Comparison of ENCODE assay signal across 26 mouse cellular contexts in the genomic region with DNA sequence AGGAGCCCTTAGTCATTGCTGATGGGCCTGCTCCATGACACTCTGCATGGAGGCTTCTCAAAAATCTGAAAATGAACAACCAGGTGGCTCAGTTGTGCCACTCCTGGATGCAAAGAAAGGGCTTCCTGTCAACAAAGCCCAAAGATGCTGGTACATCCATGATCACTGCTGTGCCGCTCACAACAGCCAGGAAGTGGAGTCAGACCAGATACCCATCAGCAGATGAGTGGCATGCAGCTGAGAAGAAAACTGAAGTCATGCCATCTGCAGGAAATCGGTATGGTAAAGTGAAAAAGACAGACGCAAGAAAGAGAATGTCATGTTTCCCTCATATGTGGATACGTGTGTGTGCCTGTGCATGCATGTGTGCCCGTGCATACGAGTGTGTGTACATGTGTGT. TPM values are rescaled to one million over a fixed set of nuclear protein-coding genes. Genes with fewer than 3 reads are reported as not detected.
A peak's percentile ranks its signal among the peaks of the same experiment; 100 is the strongest.
DNase-seq lines count a peak whose midpoint lies in the region; ATAC-seq lines count a peak whose summit lies in the region.
"Had no signal": no experiment of that assay in that cellular context is flagged by ENCODE, and none has a peak within 500 bp of the region (broad histone marks: within the 10 kb centered on the region; RNA-seq: fewer than 3 reads in every experiment).

No protein-coding gene starts in this region.

- WGBS in forebrain, embryonic 10.5 days, result 93% methylated on average over 6 of the region's 6 CpGs
- WGBS in forebrain, embryonic 15.5 days, result 94% methylated on average over 6 of the region's 6 CpGs
- WGBS in hindbrain, embryonic 14.5 days, result 93% methylated on average over 6 of the region's 6 CpGs

- ATAC-seq in forebrain, embryonic 15.5 days (replicated peaks), result no peak
- no peak for ATAC-seq in hindbrain, embryonic 14.5 days (ENCODE audit: low FRiP score)
- ATAC-seq: activated CD4-positive, CD25-positive, alpha-beta regulatory T cell, adult 4 months; intestine, embryonic 15.5 days had no signal

- DNase-seq in forebrain, embryonic 10.5 days (ENCODE audit: extremely low spot score, low spot score), result no peak
- DNase-seq in naive thymus-derived CD4-positive, alpha-beta T cell, adult 2 months (ENCODE audit: low read depth), result peak; percentile 17
- peak; percentile 50 to 52 for DNase-seq in thymus, postnatal 10 days (ENCODE audit: low spot score in 2 of 2)
- DNase-seq in thymus, postnatal 36 days, result peak; percentile 31 to 55
- DNase-seq in adrenal gland, adult 2 months, result no peak
- no peak for DNase-seq in hindbrain, embryonic 14.5 days (ENCODE audit: low spot score)
- DNase-seq in retina, postnatal 1 day, result no peak
- DNase-seq: adrenal gland, postnatal 10 days; adrenal gland, postnatal 36 days; B cell, adult 2 months; cerebellum, adult 18-20 months; cerebellum, adult 9-10 months; cerebellum, postnatal 14 days; gastrocnemius, postnatal 25 days; heart, adult 18-20 months; heart, postnatal 10 days; heart, postnatal 4 days had no signal

- H3K4me1 ChIP-seq in forebrain, embryonic 10.5 days, result peaks cover 34% of the 10 kb centered on the region
- H3K4me1 ChIP-seq in forebrain, embryonic 15.5 days, result peaks cover 18% of the 10 kb centered on the region
- H3K4me1 ChIP-seq in hindbrain, embryonic 14.5 days (replicated peaks; ENCODE audit: control insufficient read depth, insufficient read depth, low read length), result peaks cover 15% of the 10 kb centered on the region
- H3K4me1 ChIP-seq: heart, embryonic 15.5 days; intestine, embryonic 15.5 days had no signal

- H3K36me3 ChIP-seq in forebrain, embryonic 10.5 days (replicated peaks), result no peaks in the 10 kb centered on the region
- H3K36me3 ChIP-seq in forebrain, embryonic 15.5 days, result no peaks in the 10 kb centered on the region
- no peaks in the 10 kb centered on the region for H3K36me3 ChIP-seq in hindbrain, embryonic 14.5 days (replicated peaks; ENCODE audit: control insufficient read depth, insufficient read depth)
- H3K36me3 ChIP-seq: embryonic facial prominence, embryonic 12.5 days; embryonic facial prominence, embryonic 15.5 days; forebrain, embryonic 12.5 days; heart, embryonic 12.5 days; heart, embryonic 15.5 days; hindbrain, embryonic 15.5 days; intestine, embryonic 15.5 days had no signal

- no peak overlapping the region for H3K4me2 ChIP-seq in forebrain, embryonic 15.5 days (replicated peaks)
- H3K4me2 ChIP-seq in hindbrain, embryonic 14.5 days (replicated peaks), result no peak overlapping the region
- H3K4me2 ChIP-seq: embryonic facial prominence, embryonic 12.5 days; embryonic facial prominence, embryonic 15.5 days; forebrain, embryonic 12.5 days; heart, embryonic 12.5 days; heart, embryonic 15.5 days; hindbrain, embryonic 15.5 days; intestine, embryonic 15.5 days had no signal

- H3K9me3 ChIP-seq in forebrain, embryonic 10.5 days, result no peaks in the 10 kb centered on the region
- H3K9me3 ChIP-seq in forebrain, embryonic 15.5 days, result no peaks in the 10 kb centered on the region
- no peaks in the 10 kb centered on the region for H3K9me3 ChIP-seq in hindbrain, embryonic 14.5 days (ENCODE audit: control insufficient read depth, low read length)
- H3K9me3 ChIP-seq: embryonic facial prominence, embryonic 12.5 days; embryonic facial prominence, embryonic 15.5 days; forebrain, embryonic 12.5 days; heart, embryonic 12.5 days; hindbrain, embryonic 15.5 days; intestine, embryonic 15.5 days had no signal

- H3K27me3 ChIP-seq in forebrain, embryonic 10.5 days (ENCODE audit: poor library complexity, severe bottlenecking), result no peaks in the 10 kb centered on the region
- H3K27me3 ChIP-seq in forebrain, embryonic 15.5 days, result no peaks in the 10 kb centered on the region
- no peaks in the 10 kb centered on the region for H3K27me3 ChIP-seq in hindbrain, embryonic 14.5 days (ENCODE audit: control insufficient read depth, insufficient read depth, low read length)
- H3K27me3 ChIP-seq: embryonic facial prominence, embryonic 12.5 days; embryonic facial prominence, embryonic 15.5 days; forebrain, embryonic 12.5 days; heart, embryonic 12.5 days; heart, embryonic 15.5 days; hindbrain, embryonic 15.5 days; intestine, embryonic 15.5 days had no signal

- H3K27ac ChIP-seq in forebrain, embryonic 10.5 days, result 0 out of 2 replicates have a peak overlapping the region, but pooled peaks have one; percentile 22
- H3K27ac ChIP-seq in forebrain, embryonic 15.5 days (replicated peaks), result no peak overlapping the region
- no peak overlapping the region for H3K27ac ChIP-seq in hindbrain, embryonic 14.5 days
- H3K27ac ChIP-seq: embryonic facial prominence, embryonic 12.5 days; embryonic facial prominence, embryonic 15.5 days; forebrain, embryonic 12.5 days; heart, embryonic 15.5 days; hindbrain, embryonic 15.5 days; intestine, embryonic 15.5 days had no signal

- H3K4me3 ChIP-seq in forebrain, embryonic 10.5 days, result no peak overlapping the region
- no peak overlapping the region for H3K4me3 ChIP-seq in forebrain, embryonic 15.5 days
- no peak overlapping the region for H3K4me3 ChIP-seq in hindbrain, embryonic 14.5 days (replicated peaks; ENCODE audit: low read length)
- H3K4me3 ChIP-seq: embryonic facial prominence, embryonic 12.5 days; embryonic facial prominence, embryonic 15.5 days; forebrain, embryonic 12.5 days; heart, embryonic 12.5 days; heart, embryonic 15.5 days; hindbrain, embryonic 15.5 days; intestine, embryonic 15.5 days had no signal

- H3K9ac ChIP-seq in forebrain, embryonic 15.5 days (replicated peaks), result no peak overlapping the region
- no peak overlapping the region for H3K9ac ChIP-seq in hindbrain, embryonic 14.5 days
- H3K9ac ChIP-seq: embryonic facial prominence, embryonic 12.5 days; embryonic facial prominence, embryonic 15.5 days; forebrain, embryonic 12.5 days; heart, embryonic 12.5 days; heart, embryonic 15.5 days; hindbrain, embryonic 15.5 days; intestine, embryonic 15.5 days had no signal

RNA-seq across cellular contexts. Expression of gene Srgap3, which starts 20.3 kb away (rescaled TPM):
- 14.8 and 16.5 TPM in 2 replicates for polyA plus RNA-seq in forebrain, embryonic 10.5 days (2016; fragmentation: Nextera tagmentation; extraction: Ambion mirVana)
- 33.7 and 34.0 TPM in 2 replicates for polyA plus RNA-seq in forebrain, embryonic 15.5 days (2015; fragmentation: Nextera tagmentation; extraction: Ambion mirVana)
- 10 to 100 TPM; 14.3 to 21.2 TPM for total RNA-seq in adrenal gland, adult 2 months (2021)
- polyA plus RNA-seq in adrenal gland, adult 2 months (2012; rRNA removed), result 3.2 and 3.7 TPM in 2 replicates
- polyA plus RNA-seq in hindbrain, embryonic 14.5 days (2014; fragmentation: Nextera tagmentation; extraction: Ambion mirVana), result 49.9 and 50.7 TPM in 2 replicates

Comparison
In these comparisons a context has a peak if more than half of its experiments do, and no peak if none do; other contexts are left out.
1. DNase-seq: peak in naive thymus-derived CD4-positive, alpha-beta T cell, adult 2 months (single experiment), thymus, postnatal 10 days (2 of 2) and thymus, postnatal 36 days (2 of 2); none in forebrain, embryonic 10.5 days (single experiment), adrenal gland, adult 2 months (single experiment), hindbrain, embryonic 14.5 days (single experiment) and retina, postnatal 1 day (single experiment).